Mouse (Mus musculus) midbrain, embryonic 14.5 days (tissue): Measurements from ENCODE around the gene Cd164. TPM values are rescaled to one million over a fixed set of nuclear protein-coding genes. Genes with fewer than 3 reads are reported as not detected.

Experiments
- polyA plus RNA-seq: library from polyadenylated mRNA; unstranded; fragments of >200 nt; fragmentation: Nextera tagmentation; extraction: Ambion mirVana; gene quantifications from 2 replicates; pipeline ENCODE4 v1.2.1, GENCODE M21; 2014

The Cd164 gene
- polyA plus RNA-seq, 1 experiment from 2014 or later, result 63.8 TPM

Other genes with a start within 250 kb of the Cd164 start
- 26.9 and 33.9 TPM in 2 replicates for gene Fig4, start 216.2 kb upstream of the Cd164 start, polyA plus RNA-seq
- gene Ak9, start 215.4 kb upstream of the Cd164 start, polyA plus RNA-seq, result 0.08 and 0.12 TPM in 2 replicates
- 18.5 and 20.5 TPM in 2 replicates for gene Zbtb24, start 69.0 kb upstream of the Cd164 start, polyA plus RNA-seq
- 17.0 and 20.5 TPM in 2 replicates for gene Mical1, start 43.1 kb upstream of the Cd164 start, polyA plus RNA-seq
- 35.5 and 36.1 TPM in 2 replicates for gene Smpd2, start 29.0 kb upstream of the Cd164 start, polyA plus RNA-seq
- 1.3 and 1.7 TPM in 2 replicates for gene Ppil6, start 29.0 kb upstream of the Cd164 start, polyA plus RNA-seq
- gene Ccdc162, start 197.2 kb downstream of the Cd164 start, polyA plus RNA-seq, result 0.26 and 0.55 TPM in 2 replicates